Mouse (Mus musculus) E14TG2a.4 (cell line): ENCODE results near the gene Zfp65.
"Not testable (repeated sequence)": the region's sequence is repeated elsewhere in the genome, so short reads cannot be mapped to it uniquely, and the experiment has no call there.

Experiments
- CTCF ChIP-seq: conservative IDR thresholded peaks from 2 replicates; pipeline ENCODE4 v1.5.1; 2014; ENCODE audit warnings: low read length
- NANOG ChIP-seq: IDR thresholded peaks from 2 replicates; pipeline ENCODE4 v1.6.1; 2014; ENCODE audit warnings: borderline replicate concordance, low read length, mixed read lengths
- POU5F1 ChIP-seq: IDR thresholded peaks from 2 replicates; pipeline ENCODE4 v1.6.1; 2014; ENCODE audit warnings: low read length, borderline replicate concordance

GRCm38 (mm10) chr13:67725331-67725730, 3.6 kb downstream of the Zfp65 start:
- not testable (repeated sequence) for TF ChIP-seq CTCF, POU5F1, NANOG
